Mouse (Mus musculus) spleen, adult 2 months (tissue): ENCODE results near the gene Zbtb17.

Source experiments
- CTCF ChIP-seq: fragments of 200-500 bp; IDR thresholded peaks from 2 replicates; pipeline ENCODE4 v1.5.1; 2011; ENCODE audit warnings: mild to moderate bottlenecking, inconsistent platforms; ENCODE audit not compliant: insufficient read depth, insufficient read length, insufficient replicate concordance; ENCODE audit errors: extremely low read depth
- POLR2A ChIP-seq: fragments of 200-500 bp; IDR thresholded peaks from 2 replicates; pipeline ENCODE4 v1.6.1; 2011; ENCODE audit warnings: low read depth, low read length, inconsistent platforms

- TF ChIP-seq CTCF: no peak
- TF ChIP-seq POLR2A: no peak
These were observed 34.3 kb downstream of the Zbtb17 start for GRCm38 (mm10) chr4:141478794-141479193.
